Mouse (Mus musculus) embryonic fibroblast, embryonic 13.5 days (primary cell): ENCODE data around the gene Commd9.

Experiments
- CTCF ChIP-seq: IDR thresholded peaks from 2 replicates; pipeline ENCODE4 v1.5.1; 2011; ENCODE audit warnings: mild to moderate bottlenecking, control low read depth, low read length, moderate library complexity, borderline replicate concordance; ENCODE audit not compliant: insufficient read depth
- POLR2A ChIP-seq: IDR thresholded peaks from 2 replicates; pipeline ENCODE4 v1.6.1; 2011; ENCODE audit warnings: low read depth, mild to moderate bottlenecking, control low read depth, low read length, moderate library complexity

DNA sequence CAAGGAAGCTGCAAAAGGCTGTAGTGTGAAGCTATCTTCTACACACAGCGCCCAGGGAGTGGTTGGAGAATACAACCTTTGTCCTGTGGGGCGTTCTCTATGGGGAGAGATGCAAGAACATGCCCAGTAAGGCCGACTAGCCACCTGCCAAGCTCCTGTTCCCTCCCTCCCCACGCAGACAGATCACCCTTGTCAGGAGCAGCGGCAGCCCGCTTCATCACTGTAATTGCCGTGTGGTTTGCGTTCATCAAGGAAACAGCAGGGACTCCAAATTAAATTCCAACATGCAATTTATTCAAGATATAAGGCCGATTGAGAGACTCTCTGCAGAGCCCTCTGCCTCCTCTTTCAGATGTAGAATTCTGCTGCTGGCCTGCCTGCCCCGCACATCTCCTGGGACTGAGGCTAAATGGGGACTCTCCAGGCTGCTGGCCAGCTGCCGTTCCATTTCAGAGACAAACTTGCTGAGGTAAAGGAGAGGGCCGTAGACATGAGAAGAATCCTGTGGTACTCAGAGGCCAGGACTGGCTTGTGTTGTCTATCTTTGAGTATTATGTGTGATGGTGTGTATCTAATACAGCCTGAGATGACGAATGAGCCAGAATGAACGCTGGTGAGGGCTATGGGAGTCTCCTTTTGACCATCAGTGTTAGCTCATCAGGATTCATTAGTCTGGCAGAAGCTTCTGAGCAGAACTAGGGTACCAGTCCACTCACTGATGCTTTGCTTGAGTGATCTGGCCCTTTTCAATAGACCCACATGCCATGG lies 46.3 kb downstream of the Commd9 start:
- TF ChIP-seq CTCF, result no peak
- TF ChIP-seq POLR2A, result no peak
